Mouse (Mus musculus): ENCODE measurements around the gene Arhgef12.
"Not testable (repeated sequence)": the region's sequence is repeated elsewhere in the genome, so short reads cannot be mapped to it uniquely, and the experiment has no call there.

GRCm38 (mm10) chr9:43121948-43122347 lies 14.9 kb upstream of the Arhgef12 start:
- not testable (repeated sequence) for TF ChIP-seq CTCF (IDR thresholded peaks at IDR 0.05; ENCODE audit: borderline replicate concordance, control insufficient read depth, extremely low read depth, insufficient read depth, low read length, poor library complexity); POLR2A (IDR thresholded peaks at IDR 0.05; ENCODE audit: control insufficient read depth, extremely low read depth, insufficient read depth, low read length, poor library complexity)
